Comparison of ENCODE assay signal across 8 mouse cellular contexts in genomic region chr12:84009171-84009965, GRCm38 (mm10). TPM values are rescaled to one million over a fixed set of nuclear protein-coding genes. Genes with fewer than 3 reads are reported as not detected.
DNase-seq lines count a peak whose midpoint lies in the region.
"Not testable (repeated sequence)": the region's sequence is repeated elsewhere in the genome, so short reads cannot be mapped to it uniquely, and the experiment has no call there.

Gene Acot1, plus strand, starts transcription at chr12:84009490.

- DNase-seq in adrenal gland, adult 18-20 months (ENCODE audit: low spot score in 2 of 2) = peak; percentile 46 to 49
- peak; percentile 52 for DNase-seq in embryo, embryonic 11.5 days (ENCODE audit: low read depth, low spot score)
- DNase-seq in gastrocnemius, postnatal 36 days = peak; percentile 29 to 56
- DNase-seq in hindlimb bud, embryonic 11.5 days (ENCODE audit: extremely low spot score, low read depth, low spot score) = peak; percentile 24
- peak in 1 of 2 experiments; percentile 61 for DNase-seq in left cerebral cortex, adult 8-10 months (ENCODE audit: low spot score in 2 of 2)
- DNase-seq in lung, postnatal 36 days = peak; percentile 90
- DNase-seq in retina, embryonic 14.5 days (ENCODE audit: low spot score) = peak; percentile 74
- DNase-seq in urinary bladder, adult 18-20 months (ENCODE audit: low spot score in 2 of 2) = peak; percentile 60 to 73

- intact Hi-C loops in gastrocnemius, postnatal 36 days (cut with DNase I) = not testable (repeated sequence)

RNA-seq across cellular contexts. Expression of gene Acot1, which starts in this region (rescaled TPM):
- 10 to 100 TPM in 1 of 2 experiments, 1 to 10 TPM in 1; 8.5 to 12.6 TPM for total RNA-seq in adrenal gland, adult 18-20 months (2021)
- total RNA-seq in gastrocnemius, postnatal 36 days (2021) = 1 to 10 TPM; 3.8 to 7.4 TPM
- total RNA-seq in left cerebral cortex, adult 8-10 months (2022) = 10 to 100 TPM; 13.7 to 20.6 (median 17.5) TPM
